Mouse (Mus musculus) hindbrain, postnatal 0 days (tissue): ENCODE measurements around the gene Plekha6. TPM values are rescaled to one million over a fixed set of nuclear protein-coding genes. Genes with fewer than 3 reads are reported as not detected.

Experiments
- ATAC-seq: fragments of 200-750 bp; cut with Nextera tagmentation; 2 replicates; pipeline ENCODE4 v1.8.0; 2017; ENCODE audit warnings: mild to moderate bottlenecking, moderate TSS enrichment, moderate library complexity
- DNase-seq: peaks from one replicate; pipeline ENCODE4 v3.0.0-alpha.2; 2015; ENCODE audit warnings: low spot score
- H3K27ac ChIP-seq: fragments of 300-500 bp; sonication (generic); 2 replicates; pipeline ENCODE4 v1.5.1; 2014; ENCODE audit warnings: mild to moderate bottlenecking
- H3K27me3 ChIP-seq: fragments of 300-500 bp; sonication (generic); 2 replicates; pipeline ENCODE4 v1.6.1; 2014; ENCODE audit warnings: low read length, mixed read lengths; ENCODE audit not compliant: insufficient read depth
- H3K36me3 ChIP-seq: fragments of 300-500 bp; sonication (generic); 2 replicates; pipeline ENCODE4 v1.6.1; 2014; ENCODE audit warnings: low read length, mixed read lengths; ENCODE audit not compliant: insufficient read depth
- H3K4me1 ChIP-seq: fragments of 300-500 bp; sonication (generic); 2 replicates; pipeline ENCODE4 v1.6.1; 2014; ENCODE audit warnings: antibody characterized with exemption, low read length, mixed read lengths; ENCODE audit not compliant: insufficient read depth
- H3K4me2 ChIP-seq: fragments of 300-500 bp; sonication (generic); 2 replicates; pipeline ENCODE4 v1.6.1; 2014; ENCODE audit warnings: low read depth, mild to moderate bottlenecking, low read length, moderate library complexity, mixed read lengths
- H3K4me3 ChIP-seq: fragments of 300-500 bp; sonication (generic); 2 replicates; pipeline ENCODE4 v1.5.1; 2014; ENCODE audit warnings: low read length
- H3K9ac ChIP-seq: fragments of 300-500 bp; sonication (generic); replicated peaks from 2 replicates; pipeline ENCODE4 v1.6.1; 2014; ENCODE audit warnings: mild to moderate bottlenecking, low read length, moderate library complexity, mixed read lengths
- H3K9me3 ChIP-seq: fragments of 300-500 bp; sonication (generic); 2 replicates; pipeline ENCODE4 v1.6.1; 2016; ENCODE audit warnings: low read length, mixed read lengths
- CTCF ChIP-seq: IDR thresholded peaks from 2 replicates; pipeline ENCODE4 v1.5.1; 2016; ENCODE audit warnings: antibody characterized with exemption, control low read depth, low read depth
- WGBS: fragments of 180-500 bp; shearing (Covaris S2); extraction: QIAGEN DNeasy Blood & Tissue Kit; methylation state at CpG from one replicate; pipeline ENCODE4 v1.1.7; 2014; 5-methylcytosine and 5-hydroxymethylcytosine counted together
- polyA plus RNA-seq: library from polyadenylated mRNA; unstranded; fragments of >200 nt; fragmentation: Nextera tagmentation; extraction: Ambion mirVana; gene quantifications from 2 replicates; pipeline ENCODE4 v1.2.1, GENCODE M21; 2015
- total RNA-seq: library from RNA; depleted of rRNA; stranded (reverse); fragments of >200 nt; gene quantifications from 2 replicates; pipeline ENCODE4 v1.2.3, GENCODE M21; 2014

Gene Plekha6
- total and polyA plus RNA-seq, 2 experiments from 2014 or later = 9.7 to 41.0 TPM

DNA sequence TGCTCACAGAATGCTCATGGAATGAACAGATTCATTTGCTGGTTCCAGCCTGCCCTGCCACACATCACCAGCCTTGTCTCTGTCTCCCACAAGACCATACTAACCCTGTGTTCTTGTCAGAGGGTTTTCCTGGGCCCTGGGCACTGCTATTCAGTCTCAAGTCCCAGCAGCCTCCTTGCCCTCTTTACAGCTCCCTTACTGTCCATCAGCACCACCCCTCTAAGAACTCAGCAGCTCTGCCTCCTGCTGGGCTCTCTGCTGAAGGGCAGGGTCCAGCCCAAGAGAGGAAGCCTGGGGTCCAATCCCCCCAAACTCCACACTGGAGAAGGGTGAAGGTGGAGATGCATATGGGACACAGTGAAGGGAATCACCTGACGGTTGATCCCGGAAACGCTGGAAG lies 104.5 kb downstream of the Plekha6 start:
- ATAC-seq = peak; percentile 57
- no peak overlapping the region for H3K9ac ChIP-seq
- 0 out of 2 replicates have a peak, but pooled peaks cover 12% of the 10 kb centered on the region for H3K4me1 ChIP-seq
- no peaks in the 10 kb centered on the region for H3K9me3 ChIP-seq
- no peaks in the 10 kb centered on the region for H3K27me3 ChIP-seq
- no peak overlapping the region for H3K4me3 ChIP-seq
- H3K27ac ChIP-seq = peak overlapping the region; percentile 55; the same call in 1 of the 2 replicates
- H3K36me3 ChIP-seq = peaks cover 8% of the 10 kb centered on the region; the same call in 1 of the 2 replicates
- DNase-seq = no peak
- H3K4me2 ChIP-seq = no peak overlapping the region
- WGBS = 72% methylated on average over 3 of the region's 3 CpGs
- peak; percentile 49 for TF ChIP-seq CTCF

DNA sequence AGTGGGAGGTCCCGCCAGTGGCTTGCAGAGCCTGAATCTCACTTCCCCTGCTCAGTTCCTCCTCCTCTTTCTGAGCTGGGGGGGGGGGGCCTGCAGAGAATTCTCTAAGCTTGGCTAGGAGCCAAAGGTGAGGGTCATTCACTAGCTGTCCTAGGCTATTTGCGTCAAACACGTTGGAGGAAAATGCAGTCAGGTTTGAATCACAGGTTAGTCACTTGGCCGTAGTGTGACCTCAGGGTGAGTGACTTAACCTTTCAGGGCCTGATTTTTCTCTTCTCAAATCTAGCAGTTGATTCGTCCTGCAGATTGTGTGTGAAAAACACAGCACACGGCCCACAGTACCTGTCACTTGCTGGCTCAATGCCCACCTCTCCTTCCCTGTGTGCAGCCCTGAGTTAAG lies 106.3 kb downstream of the Plekha6 start:
- H3K27me3 ChIP-seq = no peaks in the 10 kb centered on the region
- peaks cover 18% of the 10 kb centered on the region; the same call in 1 of the 2 replicates for H3K36me3 ChIP-seq
- H3K4me1 ChIP-seq = 0 out of 2 replicates have a peak, but pooled peaks cover 9% of the 10 kb centered on the region
- DNase-seq (no peak), ATAC-seq (no peak)
- WGBS = 54% methylated on average over 6 of the region's 6 CpGs
- H3K9me3 ChIP-seq = no peaks in the 10 kb centered on the region
- no peak overlapping the region for H3K4me2 ChIP-seq
- H3K4me3 ChIP-seq = no peak overlapping the region
- no peak for TF ChIP-seq CTCF
- no peak overlapping the region for H3K9ac ChIP-seq
- no peak overlapping the region for H3K27ac ChIP-seq

DNA sequence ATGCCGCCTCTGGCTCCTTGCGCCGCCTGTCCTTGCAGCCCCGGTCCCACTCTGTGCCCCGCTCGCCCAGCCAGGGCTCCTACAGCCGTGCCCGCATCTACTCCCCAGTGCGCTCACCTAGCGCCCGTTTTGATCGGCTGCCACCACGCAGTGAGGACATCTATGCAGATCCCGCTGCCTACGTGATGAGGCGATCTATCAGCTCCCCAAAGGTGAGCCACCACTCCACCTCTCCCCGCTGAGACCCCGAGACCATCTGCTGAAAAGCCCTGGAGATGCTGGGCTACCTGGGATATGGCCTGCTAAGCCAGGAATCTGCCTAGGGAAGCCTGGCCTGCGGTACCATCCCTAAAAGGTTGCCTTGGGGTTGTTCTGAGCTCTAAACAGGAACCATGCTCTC lies 110.2 kb downstream of the Plekha6 start:
- Histone ChIP-seq H3K4me1 (no peaks in the 10 kb centered on the region), H3K27me3 (no peaks in the 10 kb centered on the region), H3K4me2 (no peak overlapping the region), H3K9ac (no peak overlapping the region), H3K9me3 (no peaks in the 10 kb centered on the region), H3K4me3 (no peak overlapping the region), H3K27ac (no peak overlapping the region), H3K36me3 (peaks cover 18% of the 10 kb centered on the region; the same call in 1 of the 2 replicates)
- ATAC-seq (no peak), DNase-seq (no peak)
- no peak for TF ChIP-seq CTCF
- 91% methylated on average over 19 of the region's 19 CpGs for WGBS

DNA sequence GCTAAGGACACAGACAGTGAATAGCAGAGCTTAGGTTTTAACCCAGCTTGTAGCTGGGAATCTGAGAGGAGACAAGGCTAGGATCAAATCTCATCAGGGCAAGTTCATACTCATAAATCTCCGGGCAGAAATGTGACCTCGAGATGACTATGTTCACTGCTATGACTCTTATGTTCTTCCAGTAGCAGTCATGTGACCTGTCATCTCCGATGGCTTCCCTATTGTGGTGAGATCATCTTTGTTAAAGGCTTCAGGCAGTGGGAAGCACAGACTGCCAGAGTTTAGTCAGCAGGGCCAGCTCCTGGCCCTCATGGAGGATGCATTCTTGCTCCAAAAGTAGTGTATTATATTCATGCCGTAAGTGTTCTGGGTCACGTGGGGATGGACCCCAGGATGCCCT lies 113.0 kb downstream of the Plekha6 start:
- TF ChIP-seq CTCF = no peak
- 48% methylated on average over 5 of the region's 5 CpGs for WGBS
- no peak for ATAC-seq

DNA sequence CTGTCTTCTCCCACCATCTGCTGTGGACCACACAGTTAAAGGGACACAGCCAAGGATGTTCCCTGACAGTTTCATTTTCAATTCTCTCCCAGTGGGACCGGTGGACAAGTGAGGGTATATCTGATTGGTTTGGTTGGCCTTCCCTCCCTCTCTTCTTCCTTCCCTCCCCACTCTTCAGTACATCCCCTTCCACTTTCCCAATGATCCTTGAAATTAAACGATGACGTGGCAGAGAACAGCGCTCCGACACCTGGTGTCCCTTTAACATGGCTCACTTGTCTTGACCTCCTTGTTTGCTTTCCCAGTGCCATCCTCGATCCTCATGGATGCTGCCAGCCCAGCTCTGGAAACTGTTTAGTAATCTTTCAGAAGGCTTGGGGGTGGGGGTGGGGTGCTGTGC lies 114.5 kb downstream of the Plekha6 start:
- no peaks in the 10 kb centered on the region for H3K27me3 ChIP-seq
- H3K4me3 ChIP-seq = no peak overlapping the region
- DNase-seq (peak; percentile 49), ATAC-seq (peak; percentile 36; the same call in 1 of the 2 replicates)
- no peak overlapping the region for H3K9ac ChIP-seq
- no peaks in the 10 kb centered on the region for H3K4me1 ChIP-seq
- no peaks in the 10 kb centered on the region for H3K9me3 ChIP-seq
- H3K27ac ChIP-seq = peak overlapping the region; percentile 76; the same call in 1 of the 2 replicates
- H3K4me2 ChIP-seq = no peak overlapping the region
- WGBS = 48% methylated on average over 6 of the region's 6 CpGs
- H3K36me3 ChIP-seq = peaks cover 11% of the 10 kb centered on the region; the same call in 1 of the 2 replicates
- TF ChIP-seq CTCF = no peak

More for the DNA sequence above, 113.0 kb downstream of the Plekha6 start:
- H3K4me1 ChIP-seq = no peaks in the 10 kb centered on the region
- H3K27ac ChIP-seq = no peak overlapping the region
- no peak overlapping the region for H3K9ac ChIP-seq
- no peak overlapping the region for H3K4me2 ChIP-seq
- no peaks in the 10 kb centered on the region for H3K9me3 ChIP-seq
- H3K27me3 ChIP-seq = no peaks in the 10 kb centered on the region
- no peak overlapping the region for H3K4me3 ChIP-seq
- peaks cover 11% of the 10 kb centered on the region; the same call in 1 of the 2 replicates for H3K36me3 ChIP-seq
- no peak for DNase-seq

DNA sequence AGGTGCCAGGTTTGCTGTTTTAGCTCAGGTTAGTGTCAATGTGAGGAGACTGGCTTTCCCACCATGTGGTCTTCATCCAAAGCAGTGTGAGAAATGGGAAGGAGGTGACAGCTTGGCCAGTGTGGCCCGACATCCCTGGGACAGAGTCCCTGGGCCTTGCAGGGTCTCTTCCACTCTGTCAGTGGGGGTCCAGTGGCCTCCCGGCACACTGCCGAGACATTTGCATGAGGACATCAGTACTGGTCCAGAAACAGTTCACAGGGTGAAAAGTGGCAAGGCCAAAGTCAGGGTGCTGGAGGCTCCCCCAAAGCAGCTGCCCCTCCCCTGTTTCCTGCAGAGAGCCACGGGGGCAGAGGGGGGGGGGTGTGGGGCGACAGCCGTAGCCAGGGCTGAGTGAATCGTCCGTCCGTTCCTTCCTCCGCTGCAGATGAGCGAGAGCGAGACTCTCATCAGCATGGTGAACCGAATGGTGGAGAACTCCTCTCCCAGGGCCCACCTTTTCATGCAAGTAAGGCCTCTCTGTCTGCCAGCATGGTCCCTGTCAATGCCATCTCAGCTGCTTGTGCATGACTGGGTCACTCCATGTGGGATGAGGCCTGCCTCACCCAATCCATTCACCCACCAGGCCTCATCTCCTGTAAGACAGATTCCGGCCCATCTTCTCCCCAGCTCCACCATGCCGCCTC lies 115.1 kb downstream of the Plekha6 start:
- no peaks in the 10 kb centered on the region for H3K4me1 ChIP-seq
- ATAC-seq (peak; percentile 53), DNase-seq (peak; percentile 35)
- no peak overlapping the region for H3K9ac ChIP-seq
- no peak overlapping the region for H3K4me3 ChIP-seq
- 48% methylated on average over 15 of the region's 15 CpGs for WGBS
- H3K36me3 ChIP-seq = peaks cover 9% of the 10 kb centered on the region; the same call in 1 of the 2 replicates
- H3K9me3 ChIP-seq = no peaks in the 10 kb centered on the region
- H3K27me3 ChIP-seq = no peaks in the 10 kb centered on the region
- H3K27ac ChIP-seq = peak overlapping the region; percentile 76
- no peak overlapping the region for H3K4me2 ChIP-seq
- no peak for TF ChIP-seq CTCF

DNA sequence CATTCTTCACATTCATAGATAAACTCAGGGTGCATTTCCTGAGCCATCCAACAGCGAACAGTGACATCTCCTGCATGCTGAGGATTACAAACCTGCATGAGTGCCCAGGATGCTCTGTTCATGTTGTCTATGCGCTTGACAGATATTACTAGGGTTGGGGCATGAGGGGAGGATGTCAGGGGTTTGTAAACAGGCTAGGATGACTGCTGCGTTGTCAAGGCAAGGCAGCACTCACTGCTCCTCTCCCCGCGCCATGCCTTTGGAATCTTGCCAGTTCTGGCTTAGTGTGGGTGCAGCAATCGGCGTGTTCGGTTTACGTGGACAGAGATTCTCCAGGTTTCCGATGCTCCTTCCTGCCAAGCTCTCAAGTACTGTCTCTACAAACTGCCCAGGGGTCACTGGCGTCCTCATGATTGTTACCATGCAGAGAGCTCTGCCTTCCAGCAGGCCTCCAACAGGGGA lies 115.7 kb downstream of the Plekha6 start:
- Histone ChIP-seq H3K9ac (0 out of 2 replicates have a peak overlapping the region, but pooled peaks have one; percentile 9), H3K27ac (peak overlapping the region; percentile 76), H3K36me3 (peaks cover 4% of the 10 kb centered on the region; the same call in 1 of the 2 replicates), H3K4me3 (no peak overlapping the region), H3K27me3 (no peaks in the 10 kb centered on the region), H3K9me3 (no peaks in the 10 kb centered on the region), H3K4me1 (no peaks in the 10 kb centered on the region), H3K4me2 (no peak overlapping the region)
- no peak for TF ChIP-seq CTCF
- DNase-seq = peak; percentile 55
- WGBS = 51% methylated on average over 11 of the region's 11 CpGs
- peak; percentile 51 for ATAC-seq
